Mouse (Mus musculus) heart, embryonic 14.5 days (tissue): ENCODE measurements around the gene Pcid2. TPM values are rescaled to one million over a fixed set of nuclear protein-coding genes. Genes with fewer than 3 reads are reported as not detected.

ENCODE experiments used
- ATAC-seq: fragments of 200-750 bp; cut with Nextera tagmentation; 2 replicates; pipeline ENCODE4 v1.8.0; 2017; ENCODE audit warnings: low read depth, moderate TSS enrichment; ENCODE audit not compliant: insufficient number of reproducible peaks, insufficient read depth, low FRiP score
- H3K27ac ChIP-seq, 2 experiments: fragments of 200-500 bp in 1 of 2; fragments of 300-500 bp in 1 of 2; sonication (generic) in 1 of 2; replicated peaks in 1 of 2; 2 replicates each; pipeline ENCODE4 v1.5.1; 2012 to 2014; ENCODE audit warnings: low read depth in 2 of 2, low read length in 2 of 2, control low read depth in 1 of 2, mild to moderate bottlenecking in 1 of 2, mixed read lengths in 1 of 2; ENCODE audit not compliant: control insufficient read depth in 1 of 2, insufficient read depth in 1 of 2
- H3K27me3 ChIP-seq: fragments of 300-500 bp; sonication (generic); 2 replicates; pipeline ENCODE4 v1.6.1; 2014; ENCODE audit warnings: mild to moderate bottlenecking, low read length, control low read depth; ENCODE audit not compliant: control insufficient read depth, insufficient read depth
- H3K36me3 ChIP-seq: fragments of 300-500 bp; sonication (generic); 2 replicates; pipeline ENCODE4 v1.6.1; 2014; ENCODE audit warnings: mild to moderate bottlenecking, control low read depth, low read length, mixed read lengths; ENCODE audit not compliant: control insufficient read depth, insufficient read depth
- H3K4me1 ChIP-seq, 2 experiments: fragments of 200-500 bp in 1 of 2; fragments of 300-500 bp in 1 of 2; sonication (generic) in 1 of 2; 2 replicates each; pipeline ENCODE4 v1.6.1; 2012 to 2014; ENCODE audit warnings: low read length in 2 of 2, control low read depth in 1 of 2, mixed read lengths in 1 of 2; ENCODE audit not compliant: control insufficient read depth in 2 of 2, insufficient read depth in 2 of 2
- H3K4me2 ChIP-seq: fragments of 300-500 bp; sonication (generic); 2 replicates; pipeline ENCODE4 v1.6.1; 2014; ENCODE audit warnings: mild to moderate bottlenecking, low read length
- H3K4me3 ChIP-seq, 2 experiments: fragments of 200-500 bp in 1 of 2; fragments of 300-500 bp in 1 of 2; sonication (generic) in 1 of 2; 2 replicates each; pipeline ENCODE4 v1.5.1; 2012 to 2014; ENCODE audit warnings: low read length in 2 of 2, mild to moderate bottlenecking in 2 of 2, control low read depth in 1 of 2, low read depth in 1 of 2, moderate library complexity in 1 of 2; ENCODE audit not compliant: control insufficient read depth in 1 of 2, insufficient read depth in 1 of 2
- H3K9ac ChIP-seq: fragments of 300-500 bp; sonication (generic); 2 replicates; pipeline ENCODE4 v1.6.1; 2014; ENCODE audit warnings: mild to moderate bottlenecking, low read length
- H3K9me3 ChIP-seq: fragments of 300-500 bp; sonication (generic); 2 replicates; pipeline ENCODE4 v1.6.1; 2016; ENCODE audit warnings: low read length, control low read depth; ENCODE audit not compliant: control insufficient read depth
- WGBS: fragments of 180-500 bp; shearing (Covaris S2); extraction: QIAGEN DNeasy Blood & Tissue Kit; methylation state at CpG from one replicate; pipeline ENCODE4 v1.1.7; 2014; 5-methylcytosine and 5-hydroxymethylcytosine counted together
- polyA plus RNA-seq: library from polyadenylated mRNA; unstranded; fragments of >200 nt; fragmentation: Nextera tagmentation; extraction: Ambion mirVana; gene quantifications from 2 replicates; pipeline ENCODE4 v1.2.1, GENCODE M21; 2014

Gene Pcid2
- polyA plus RNA-seq, 1 experiment from 2014 or later: 23.2 TPM

DNA sequence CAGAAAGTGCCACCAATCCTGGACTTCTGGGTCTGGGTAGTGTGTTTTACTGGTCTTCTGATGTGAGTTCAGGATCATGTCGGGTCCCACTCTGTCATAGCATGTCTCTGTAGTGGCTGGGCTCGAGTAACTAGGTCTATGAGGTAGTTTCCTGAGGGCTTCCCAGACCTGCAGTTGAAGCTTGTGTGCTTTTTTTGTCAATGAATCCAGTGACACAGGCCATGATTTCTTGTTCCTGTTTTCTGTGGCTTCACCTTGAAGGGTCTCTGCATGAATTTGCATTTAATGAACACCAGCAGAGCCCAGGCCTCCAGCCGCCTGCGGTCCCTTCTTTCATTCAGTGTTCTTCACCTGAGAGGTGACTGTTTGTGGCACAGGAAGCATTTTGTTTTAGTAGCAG is 8.0 kb upstream of the Pcid2 start:
- H3K9ac ChIP-seq: no peak overlapping the region
- H3K27me3 ChIP-seq: no peaks in the 10 kb centered on the region
- ATAC-seq: no peak
- H3K9me3 ChIP-seq: no peaks in the 10 kb centered on the region
- WGBS: 89% methylated on average over 4 of the region's 4 CpGs
- H3K36me3 ChIP-seq: peaks cover 38% of the 10 kb centered on the region
- H3K27ac ChIP-seq: no peak overlapping the region
- H3K4me2 ChIP-seq: no peak overlapping the region
- H3K4me3 ChIP-seq: no peak overlapping the region
- peaks cover 6 to 21% of the 10 kb centered on the region in 2 experiments; a peak in 3 of 4 replicates for H3K4me1 ChIP-seq

DNA sequence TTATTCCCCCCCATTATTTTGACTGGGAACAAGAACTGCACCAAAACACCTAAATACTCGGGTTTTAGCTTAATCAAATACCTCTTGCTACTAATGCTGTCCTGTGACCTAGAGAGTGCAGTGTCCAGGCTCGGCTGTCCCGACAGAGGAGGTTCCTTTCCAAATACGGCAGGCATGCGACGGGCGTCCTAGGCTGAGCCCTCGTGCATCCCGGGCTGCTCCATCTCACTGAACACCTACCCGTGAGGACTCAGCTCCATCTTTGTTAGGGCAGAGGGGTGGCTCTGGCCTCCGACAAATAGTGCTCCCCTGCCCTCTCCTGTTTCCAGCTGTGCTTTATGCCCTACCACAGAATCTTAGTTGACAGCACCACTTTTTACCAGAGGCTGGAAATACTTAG is 6.7 kb upstream of the Pcid2 start:
- WGBS: 56% methylated on average over 11 of the region's 11 CpGs
- peaks cover 10 to 25% of the 10 kb centered on the region in 2 experiments; a peak in 3 of 4 replicates for H3K4me1 ChIP-seq

DNA sequence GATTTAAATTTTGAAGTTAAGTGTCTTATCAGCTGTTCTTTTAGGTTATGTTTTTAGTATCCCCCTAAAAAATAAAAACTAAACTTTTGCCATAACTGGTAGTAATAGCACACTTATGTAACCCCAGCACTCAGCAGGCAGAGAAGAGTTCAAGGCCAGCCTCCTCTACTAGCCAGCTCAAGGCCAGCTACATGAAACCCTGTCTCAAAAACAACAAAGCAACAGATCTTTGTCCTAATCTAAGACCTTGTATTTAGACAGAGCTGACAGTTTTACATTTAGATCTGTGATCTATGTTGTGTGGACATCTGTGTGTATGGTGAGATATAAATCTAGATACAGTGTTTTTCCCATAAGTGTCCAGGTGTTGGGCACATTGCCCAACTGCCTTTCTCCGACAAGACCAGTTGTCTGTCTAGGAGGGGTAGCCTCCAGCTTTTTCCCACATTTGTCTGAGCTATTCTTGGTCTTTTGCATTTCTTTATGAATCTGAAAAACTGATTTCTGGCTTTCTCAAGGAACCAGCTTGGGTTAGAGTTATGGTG is 4.2 kb upstream of the Pcid2 start:
- Histone ChIP-seq H3K4me2 (no peak overlapping the region), H3K27ac (no peak overlapping the region), H3K9me3 (no peaks in the 10 kb centered on the region), H3K4me3 (no peak overlapping the region), H3K27me3 (no peaks in the 10 kb centered on the region), H3K36me3 (peaks cover 24% of the 10 kb centered on the region), H3K9ac (no peak overlapping the region), H3K4me1 (peaks cover 11 to 31% of the 10 kb centered on the region in 2 experiments; a peak in 3 of 4 replicates)
- ATAC-seq: no peak
- WGBS: 62% methylated on average over 1 of the region's 1 CpGs

More for the DNA sequence above, 6.7 kb upstream of the Pcid2 start:
- Histone ChIP-seq H3K9me3 (no peaks in the 10 kb centered on the region), H3K9ac (no peak overlapping the region), H3K36me3 (peaks cover 37% of the 10 kb centered on the region), H3K4me3 (no peak overlapping the region), H3K27ac (peak overlapping the region in 1 of 2 experiments; percentile 24; a peak in 1 of 4 replicates), H3K4me2 (no peak overlapping the region), H3K27me3 (no peaks in the 10 kb centered on the region)
- no peak for ATAC-seq

DNA sequence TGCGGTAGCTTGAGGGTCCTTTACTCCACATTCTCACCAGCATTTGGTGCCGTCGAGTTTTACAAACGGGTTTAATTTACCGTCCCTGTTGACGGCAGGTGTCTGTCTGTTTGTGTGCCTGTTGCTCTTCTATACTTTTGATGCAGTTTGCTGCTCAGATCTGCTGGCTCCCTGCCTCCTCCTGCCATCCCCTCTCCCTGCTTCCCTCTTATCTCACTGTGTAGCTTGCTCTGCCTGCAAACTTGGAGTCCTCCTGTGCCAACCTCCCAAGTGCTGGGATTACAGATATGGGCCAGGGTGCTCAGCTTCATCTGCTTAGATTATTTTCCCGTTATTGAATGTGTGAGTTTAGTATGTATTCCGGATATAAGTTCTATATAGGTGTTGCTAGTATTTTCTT is 3.7 kb upstream of the Pcid2 start:
- H3K27me3 ChIP-seq: no peaks in the 10 kb centered on the region
- peaks cover 23% of the 10 kb centered on the region for H3K36me3 ChIP-seq
- peak overlapping the region in 1 of 2 experiments; percentile 16; a peak in 2 of 4 replicates for H3K27ac ChIP-seq
- no peak overlapping the region for H3K4me3 ChIP-seq
- no peaks in the 10 kb centered on the region for H3K9me3 ChIP-seq
- 71% methylated on average over 8 of the region's 8 CpGs for WGBS
- H3K4me1 ChIP-seq: peaks cover 12 to 33% of the 10 kb centered on the region in 2 experiments
- no peak overlapping the region for H3K4me2 ChIP-seq
- peak overlapping the region; percentile 28; the same call in 1 of the 2 replicates for H3K9ac ChIP-seq
- ATAC-seq: no peak

DNA sequence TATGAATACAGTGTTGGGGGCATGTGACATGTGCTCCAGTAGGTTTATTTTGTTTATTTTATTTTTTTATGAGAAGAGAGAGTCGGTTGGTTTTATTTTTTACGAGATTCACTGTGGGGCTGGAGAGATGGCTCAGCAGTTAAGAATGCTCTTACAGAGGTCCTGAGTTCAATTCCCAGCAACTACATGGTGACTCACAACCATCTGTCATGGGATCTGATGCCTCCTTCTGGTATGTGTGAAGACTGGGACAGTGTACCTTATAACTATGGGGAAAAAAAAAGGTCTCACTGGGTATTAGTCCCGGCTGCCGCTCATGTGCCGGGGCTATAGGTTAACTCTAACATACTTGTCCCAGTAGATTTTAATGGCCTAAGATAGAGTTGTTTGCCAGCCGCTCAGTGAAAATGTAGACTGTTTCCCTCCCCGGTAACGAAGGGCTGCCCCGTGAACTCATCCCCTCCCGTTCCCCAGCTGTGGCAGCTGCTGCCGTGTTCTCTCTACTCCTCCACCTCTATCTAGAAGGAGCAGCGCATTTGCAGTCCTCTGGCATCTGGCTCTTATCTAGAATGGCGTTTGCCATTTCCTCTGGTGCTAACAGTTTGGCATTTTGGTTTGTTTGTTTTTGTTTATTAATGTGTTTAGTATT is 2.9 kb upstream of the Pcid2 start:
- peaks cover 14 to 39% of the 10 kb centered on the region in 2 experiments for H3K4me1 ChIP-seq
- H3K4me2 ChIP-seq: peak overlapping the region; percentile 15; the same call in 1 of the 2 replicates
- H3K9me3 ChIP-seq: no peaks in the 10 kb centered on the region
- 57% methylated on average over 13 of the region's 13 CpGs for WGBS
- peak overlapping the region in 1 of 2 experiments; percentile 16; a peak in 1 of 4 replicates for H3K27ac ChIP-seq
- no peaks in the 10 kb centered on the region for H3K27me3 ChIP-seq
- no peak overlapping the region for H3K4me3 ChIP-seq
- H3K36me3 ChIP-seq: peaks cover 17% of the 10 kb centered on the region; the same call in 1 of the 2 replicates
- no peak for ATAC-seq
- H3K9ac ChIP-seq: peak overlapping the region; percentile 28; the same call in 1 of the 2 replicates

DNA sequence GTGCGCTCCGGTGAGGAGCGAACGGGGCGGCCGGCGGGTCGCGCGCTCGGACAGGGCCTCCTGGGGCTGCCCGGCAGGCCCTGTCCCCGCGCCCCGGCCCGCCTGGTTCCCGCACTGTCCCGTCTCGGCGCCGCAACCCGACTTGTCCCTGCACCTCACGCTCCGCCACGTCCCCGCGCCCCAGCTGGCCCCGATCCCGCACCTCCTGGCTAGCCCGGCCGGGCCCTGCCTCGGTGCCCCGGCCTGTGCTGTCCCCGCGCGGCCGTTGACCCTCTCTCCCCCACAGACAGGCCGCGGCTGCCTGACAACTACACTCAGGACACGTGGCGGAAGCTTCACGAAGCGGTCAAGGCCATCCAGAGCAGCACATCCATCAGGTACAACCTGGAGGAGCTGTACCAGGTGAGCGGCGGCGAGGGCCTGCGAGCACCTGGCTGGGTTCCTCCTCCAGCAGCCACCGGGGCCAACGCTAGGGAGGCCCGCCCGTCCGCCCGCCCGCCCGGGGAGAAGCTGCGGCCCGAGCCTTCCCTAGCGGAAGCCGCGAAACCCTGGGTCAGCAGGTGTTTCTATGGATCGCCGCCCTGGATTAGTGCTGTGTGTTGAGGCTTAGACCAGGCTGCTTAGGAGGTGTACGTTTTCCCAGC is 771 bp upstream of the Pcid2 start:
- under 1% methylated on average over 62 of the region's 63 CpGs for WGBS
- Histone ChIP-seq H3K27me3 (no peaks in the 10 kb centered on the region), H3K36me3 (peaks cover 13% of the 10 kb centered on the region; the same call in 1 of the 2 replicates), H3K27ac (peak overlapping the region; percentile 60 to 90; a peak in 3 of 4 replicates), H3K4me3 (peak overlapping the region; percentile 82 to 86), H3K9me3 (no peaks in the 10 kb centered on the region), H3K4me2 (peak overlapping the region; percentile 92), H3K4me1 (peaks cover 12 to 26% of the 10 kb centered on the region in 2 experiments), H3K9ac (peak overlapping the region; percentile 97)
- peak; percentile 38 for ATAC-seq

DNA sequence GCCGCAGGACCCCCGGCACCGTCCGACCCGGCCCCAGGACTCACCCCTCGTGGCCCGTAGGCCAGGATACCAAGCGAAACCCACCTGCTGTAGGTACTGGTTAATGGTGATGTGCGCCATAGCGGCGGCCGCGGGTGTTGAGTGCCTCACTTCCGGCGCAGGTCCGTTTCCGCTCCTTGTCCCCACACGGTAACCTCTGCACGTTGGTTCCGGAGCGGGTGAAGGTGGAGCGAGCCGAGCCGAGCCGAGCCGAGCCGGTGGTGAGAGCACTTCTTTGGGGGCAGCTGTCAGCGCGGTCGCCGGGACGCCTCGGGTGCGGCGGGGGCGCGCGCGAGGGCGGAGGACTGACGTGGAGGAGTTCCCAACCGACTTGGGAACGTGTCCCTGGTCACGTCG is 570 bp downstream of the Pcid2 start:
- H3K4me2 ChIP-seq: peak overlapping the region; percentile 92
- H3K4me3 ChIP-seq: peak overlapping the region; percentile 82 to 84
- peak; percentile 65 for ATAC-seq
- H3K9ac ChIP-seq: peak overlapping the region; percentile 88
- H3K27ac ChIP-seq: peak overlapping the region; percentile 94 to 95
- H3K36me3 ChIP-seq: peaks cover 17% of the 10 kb centered on the region
- no peaks in the 10 kb centered on the region for H3K27me3 ChIP-seq
- H3K9me3 ChIP-seq: no peaks in the 10 kb centered on the region
- peaks cover 12 to 26% of the 10 kb centered on the region in 2 experiments for H3K4me1 ChIP-seq
- under 1% methylated on average over 44 of the region's 45 CpGs for WGBS
